Mouse (Mus musculus) hematopoietic stem cell, adult 5-6 weeks (primary cell): ENCODE results near the gene Prpf3. TPM values are rescaled to one million over a fixed set of nuclear protein-coding genes. Genes with fewer than 3 reads are reported as not detected.

Experiments
- ATAC-seq, 2 experiments: fragments of 125-278 bp in 1 of 2; replicated peaks in 1 of 2; 2 replicates each; pipeline ENCODE4 v1.8.0; 2016 to 2017; ENCODE audit warnings: inconsistent platforms in 2 of 2, mild to moderate bottlenecking in 2 of 2, moderate number of reproducible peaks in 2 of 2, low read depth in 1 of 2, moderate TSS enrichment in 1 of 2; ENCODE audit not compliant: low FRiP score in 2 of 2, poor library complexity in 2 of 2, severe bottlenecking in 2 of 2, insufficient read depth in 1 of 2, low TSS enrichment in 1 of 2
- total RNA-seq: library from RNA; stranded (forward); fragments of 172-1452, 232-1000 nt; gene quantifications from 2 replicates; pipeline ENCODE4 v1.2.3, GENCODE M21; 2017

Gene Prpf3
- total RNA-seq, 1 experiment from 2014 or later, result 46.1 TPM

GRCm38 (mm10) chr3:95794299-95794698, 61.4 kb downstream of the Prpf3 start:
- ATAC-seq, result no peak

GRCm38 (mm10) chr3:95793662-95794061, 62.0 kb downstream of the Prpf3 start:
- ATAC-seq, result no peak

- ATAC-seq, result no peak
Measured at GRCm38 (mm10) chr3:95785501-95785900, 70.2 kb downstream of the Prpf3 start.

Other genes with a start within 250 kb of the Prpf3 start
- gene Ensa, start 230.9 kb downstream of the Prpf3 start, total RNA-seq, result 106 and 109 TPM in 2 replicates
- gene Mcl1, start 197.1 kb downstream of the Prpf3 start, total RNA-seq, result 285 and 320 TPM in 2 replicates
- gene Adamtsl4, start 168.0 kb downstream of the Prpf3 start, total RNA-seq, result 0.13 TPM in 1 of 2 replicates, not detected in the other
- 0.75 and 4.1 TPM in 2 replicates for gene Ecm1, start 116.3 kb downstream of the Prpf3 start, total RNA-seq
- 44.8 and 45.2 TPM in 2 replicates for gene Tars2, start 95.7 kb downstream of the Prpf3 start, total RNA-seq
- 30.7 and 32.6 TPM in 2 replicates for gene Rprd2, start 37.0 kb downstream of the Prpf3 start, total RNA-seq
- 215 and 264 TPM in 2 replicates for gene Mrps21, start 15.6 kb upstream of the Prpf3 start, total RNA-seq
- 9.3 and 15.3 TPM in 2 replicates for gene Ciart, start 26.4 kb upstream of the Prpf3 start, total RNA-seq
- gene BC028528, start 36.1 kb upstream of the Prpf3 start, total RNA-seq, result 103 and 119 TPM in 2 replicates
- 22.3 and 28.0 TPM in 2 replicates for gene Aph1a, start 38.1 kb upstream of the Prpf3 start, total RNA-seq
- not detected in 2 replicates for gene Car14, start 48.8 kb upstream of the Prpf3 start, total RNA-seq
- 228 and 484 TPM in 2 replicates for gene Anp32e, start 73.4 kb upstream of the Prpf3 start, total RNA-seq
- 37.5 and 41.6 TPM in 2 replicates for gene Plekho1, start 140.1 kb upstream of the Prpf3 start, total RNA-seq
- gene Vps45, start 202.6 kb upstream of the Prpf3 start, total RNA-seq, result 14.0 and 29.1 TPM in 2 replicates
- 24.3 and 34.7 TPM in 2 replicates for gene Otud7b, start 248.6 kb upstream of the Prpf3 start, total RNA-seq